Mouse (Mus musculus) stomach, embryonic 15.5 days (tissue): ENCODE measurements at regions not wholly inside any gene's neighbourhood (a gene's known extent, or its start where the extent isn't known, plus 50 kb on each side); places are given as distances from the start of the nearest gene placed in this dataset.

Source experiments
- ATAC-seq: fragments of 200-750 bp; cut with Nextera tagmentation; 2 replicates; pipeline ENCODE4 v1.8.0; 2017; ENCODE audit warnings: low read depth, moderate number of reproducible peaks, moderate TSS enrichment; ENCODE audit not compliant: insufficient read depth, low FRiP score
- H3K27ac ChIP-seq: fragments of 300-500 bp; sonication (generic); 2 replicates; pipeline ENCODE4 v1.5.1; 2015; ENCODE audit warnings: mild to moderate bottlenecking, inconsistent platforms
- H3K27me3 ChIP-seq: fragments of 300-500 bp; sonication (generic); replicated peaks from 2 replicates; pipeline ENCODE4 v1.6.1; 2015; ENCODE audit warnings: inconsistent platforms
- H3K36me3 ChIP-seq: fragments of 300-500 bp; sonication (generic); 2 replicates; pipeline ENCODE4 v1.6.1; 2015; ENCODE audit warnings: inconsistent platforms
- H3K4me1 ChIP-seq: fragments of 300-500 bp; sonication (generic); 2 replicates; pipeline ENCODE4 v1.6.1; 2015; ENCODE audit warnings: inconsistent platforms
- H3K4me2 ChIP-seq: fragments of 300-500 bp; sonication (generic); 2 replicates; pipeline ENCODE4 v1.6.1; 2015; ENCODE audit warnings: mild to moderate bottlenecking, inconsistent platforms
- H3K4me3 ChIP-seq: fragments of 300-500 bp; sonication (generic); replicated peaks from 2 replicates; pipeline ENCODE4 v1.5.1; 2015; ENCODE audit warnings: inconsistent platforms
- H3K9ac ChIP-seq: fragments of 300-500 bp; sonication (generic); 2 replicates; pipeline ENCODE4 v1.6.1; 2015; ENCODE audit warnings: inconsistent platforms
- H3K9me3 ChIP-seq: fragments of 300-500 bp; sonication (generic); 2 replicates; pipeline ENCODE4 v1.6.1; 2016; ENCODE audit warnings: inconsistent platforms
- WGBS: fragments of 180-500 bp; shearing (Covaris S2); methylation state at CpG from one replicate; pipeline ENCODE4 v1.1.7; 2015; 5-methylcytosine and 5-hydroxymethylcytosine counted together

GRCm38 (mm10) chr8:25306769-25307491 lies 482.8 kb upstream of the Adam5 start:
- Histone ChIP-seq H3K4me2 (no peak overlapping the region), H3K27ac (peak overlapping the region; percentile 38; the same call in 1 of the 2 replicates), H3K36me3 (no peaks in the 10 kb centered on the region), H3K4me1 (peaks cover 7% of the 10 kb centered on the region; the same call in 1 of the 2 replicates), H3K9ac (no peak overlapping the region), H3K9me3 (no peaks in the 10 kb centered on the region), H3K4me3 (no peak overlapping the region), H3K27me3 (no peaks in the 10 kb centered on the region)
- ATAC-seq, result no peak
- 63% methylated on average over 15 of the region's 15 CpGs for WGBS
